Mouse (Mus musculus): ENCODE results near the gene Lsm4. TPM values are rescaled to one million over a fixed set of nuclear protein-coding genes. Genes with fewer than 3 reads are reported as not detected.
A peak's percentile ranks its signal among the peaks of the same experiment; 100 is the strongest.

Lsm4 gene
- total RNA-seq, 1 experiment from 2014 or later = 129 TPM

DNA sequence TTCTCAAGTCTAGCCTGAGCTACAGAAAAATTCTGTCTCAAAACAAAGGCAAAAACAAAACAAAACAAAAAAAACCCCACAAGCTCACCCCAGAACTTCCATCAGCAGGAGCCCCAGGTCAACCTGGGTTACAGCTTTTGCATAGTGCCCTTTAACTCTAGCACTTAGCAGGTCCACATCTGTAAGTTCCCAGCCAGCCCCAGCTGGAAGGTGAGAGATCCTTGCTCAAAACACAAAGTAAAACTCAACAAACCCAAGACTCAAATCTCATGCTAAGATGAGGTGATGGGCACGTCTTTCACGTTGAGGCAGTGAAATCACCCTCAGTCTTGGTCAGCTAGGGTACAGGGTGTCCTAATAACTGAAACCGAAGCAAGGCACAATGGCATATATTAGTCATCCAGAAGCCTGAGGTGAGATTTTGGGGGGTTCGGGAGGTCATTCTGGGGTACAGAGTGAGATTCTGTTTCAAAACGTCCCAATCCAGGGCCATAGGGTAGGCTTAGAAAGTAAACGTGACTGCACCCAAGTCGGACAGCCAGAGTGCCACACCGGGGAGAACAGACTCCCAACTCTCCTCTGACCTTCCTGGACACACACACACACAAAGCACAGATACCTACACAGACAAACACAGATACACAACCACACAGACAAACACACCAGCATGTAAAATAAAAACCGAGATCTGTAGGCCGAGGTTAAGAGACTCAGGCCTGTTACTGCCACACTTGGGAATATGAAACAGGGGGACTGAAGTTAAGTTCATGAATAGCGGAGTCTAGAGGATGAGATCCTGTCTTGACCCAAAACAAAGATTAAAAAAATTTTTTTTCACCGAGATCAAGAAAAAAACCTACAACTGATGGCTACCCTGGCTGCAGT, 24.6 kb downstream of the Lsm4 start:
- ATAC-seq (replicated peaks; ENCODE audit: low read depth, poor library complexity, severe bottlenecking) = no peak

DNA sequence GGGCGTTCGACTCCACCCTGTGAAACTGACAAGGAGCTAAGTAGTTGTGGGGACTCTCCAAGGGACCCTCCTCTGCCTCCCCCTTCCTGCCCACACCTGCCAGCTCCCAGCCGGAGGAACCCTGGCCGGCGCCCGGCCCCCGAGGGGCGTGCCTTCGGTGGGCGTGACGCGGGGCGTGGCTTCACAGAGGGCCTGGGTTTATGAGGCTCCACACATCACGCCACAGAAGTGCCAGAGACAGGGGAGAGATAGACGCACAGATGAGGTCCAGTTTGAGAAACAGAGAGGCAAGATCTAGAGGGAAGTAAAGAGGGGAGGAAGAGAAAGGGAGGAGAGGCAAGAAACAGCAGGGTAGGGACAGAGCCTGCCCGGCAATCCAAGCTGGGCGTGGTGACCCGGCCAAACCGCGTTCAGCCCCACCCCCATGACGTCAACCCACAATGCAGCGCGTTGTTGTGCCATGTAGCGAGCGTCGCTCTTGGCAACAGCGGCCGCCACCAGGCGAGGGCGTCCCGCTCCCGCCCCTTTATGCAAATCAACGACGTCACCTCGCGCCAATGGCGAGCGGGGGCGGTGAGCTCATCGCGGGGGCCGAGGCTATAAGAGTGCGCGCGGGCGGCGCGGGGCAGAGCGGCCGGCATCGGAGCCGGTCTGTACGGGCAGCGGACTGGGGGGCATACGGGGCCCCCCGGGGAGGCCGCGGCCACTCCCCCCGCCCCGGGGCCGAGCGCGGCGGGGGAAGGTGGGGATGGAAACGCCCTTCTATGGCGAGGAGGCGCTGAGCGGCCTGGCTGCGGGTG, 25.5 kb downstream of the Lsm4 start, which contains the start of gene Jund:
Gene Jund (plus strand): TSS at position 640 of the 800 bp plus-strand sequence.
- ATAC-seq (replicated peaks; ENCODE audit: low read depth, poor library complexity, severe bottlenecking) = peak; percentile 45

DNA sequence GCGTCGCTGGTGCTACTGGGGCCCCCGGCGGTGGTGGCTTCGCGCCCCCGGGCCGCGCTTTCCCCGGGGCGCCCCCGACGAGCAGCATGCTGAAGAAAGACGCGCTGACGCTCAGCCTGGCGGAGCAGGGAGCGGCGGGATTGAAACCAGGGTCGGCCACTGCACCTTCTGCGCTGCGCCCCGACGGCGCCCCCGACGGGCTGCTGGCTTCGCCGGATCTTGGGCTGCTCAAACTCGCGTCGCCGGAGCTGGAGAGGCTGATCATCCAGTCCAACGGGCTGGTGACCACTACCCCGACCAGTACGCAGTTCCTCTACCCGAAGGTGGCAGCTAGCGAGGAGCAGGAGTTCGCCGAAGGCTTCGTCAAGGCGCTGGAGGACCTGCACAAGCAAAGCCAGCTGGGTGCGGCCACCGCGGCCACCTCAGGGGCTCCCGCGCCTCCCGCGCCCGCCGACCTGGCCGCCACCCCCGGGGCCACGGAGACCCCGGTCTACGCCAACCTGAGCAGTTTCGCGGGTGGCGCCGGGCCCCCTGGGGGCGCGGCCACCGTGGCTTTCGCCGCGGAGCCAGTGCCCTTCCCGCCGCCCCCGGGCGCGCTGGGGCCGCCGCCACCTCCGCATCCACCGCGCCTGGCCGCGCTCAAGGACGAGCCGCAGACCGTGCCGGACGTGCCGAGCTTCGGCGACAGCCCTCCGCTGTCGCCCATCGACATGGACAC, 26.2 kb downstream of the Lsm4 start:
- peak; percentile 2 for ATAC-seq (replicated peaks; ENCODE audit: low read depth, poor library complexity, severe bottlenecking)

- ATAC-seq (replicated peaks; ENCODE audit: low read depth, poor library complexity, severe bottlenecking) = no peak
Measured at GRCm38 (mm10) chr8:70699834-70700554, 26.9 kb downstream of the Lsm4 start.

GRCm38 (mm10) chr8:70700555-70700922, 27.5 kb downstream of the Lsm4 start:
- peak; percentile 10 for ATAC-seq (replicated peaks; ENCODE audit: low read depth, poor library complexity, severe bottlenecking)

DNA sequence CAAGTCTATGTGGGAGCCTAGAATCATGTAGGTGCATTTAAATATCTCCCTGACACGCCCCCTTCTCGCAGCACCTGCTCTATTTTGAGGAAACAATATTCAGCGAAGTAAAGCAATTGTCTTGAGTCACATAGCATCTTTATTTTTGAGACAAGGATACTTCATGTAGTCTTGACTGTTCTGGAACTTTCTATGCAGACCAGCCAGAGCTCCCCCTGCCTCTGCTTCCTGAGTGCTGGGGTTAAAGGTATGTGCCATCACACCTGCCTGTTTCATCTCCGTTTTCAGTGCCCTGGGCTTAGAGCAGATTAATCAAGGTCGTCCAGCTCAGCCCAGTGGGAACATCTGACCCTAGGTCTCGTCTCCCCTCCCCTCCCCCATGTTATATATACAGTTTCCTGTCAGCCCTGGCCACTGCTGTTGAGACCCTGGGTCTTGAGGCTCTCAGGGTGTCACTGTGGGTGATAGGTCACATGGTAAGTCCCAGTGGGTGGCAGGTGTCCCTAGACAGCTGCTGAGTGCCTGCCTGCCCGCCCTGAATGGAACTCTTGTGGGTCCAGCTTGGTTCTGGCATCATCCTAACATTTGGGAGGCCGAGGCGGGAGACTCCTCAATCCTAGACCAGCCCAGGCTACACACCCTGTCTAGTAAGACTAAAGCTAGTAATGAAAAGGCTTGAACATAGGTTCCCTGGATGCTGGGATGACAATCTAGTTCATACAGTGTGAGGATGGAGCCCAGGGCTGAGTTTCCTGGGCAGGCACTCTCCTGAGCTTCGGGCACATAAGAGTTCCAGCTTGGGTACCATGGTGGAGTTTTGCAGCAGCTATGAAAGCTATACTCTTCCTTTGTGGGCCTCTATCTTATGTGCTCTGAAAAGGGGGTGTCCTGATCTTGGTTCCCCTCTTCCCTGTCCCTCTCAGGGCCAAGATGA, 28.3 kb downstream of the Lsm4 start:
- ATAC-seq (replicated peaks; ENCODE audit: low read depth, poor library complexity, severe bottlenecking) = no peak

DNA sequence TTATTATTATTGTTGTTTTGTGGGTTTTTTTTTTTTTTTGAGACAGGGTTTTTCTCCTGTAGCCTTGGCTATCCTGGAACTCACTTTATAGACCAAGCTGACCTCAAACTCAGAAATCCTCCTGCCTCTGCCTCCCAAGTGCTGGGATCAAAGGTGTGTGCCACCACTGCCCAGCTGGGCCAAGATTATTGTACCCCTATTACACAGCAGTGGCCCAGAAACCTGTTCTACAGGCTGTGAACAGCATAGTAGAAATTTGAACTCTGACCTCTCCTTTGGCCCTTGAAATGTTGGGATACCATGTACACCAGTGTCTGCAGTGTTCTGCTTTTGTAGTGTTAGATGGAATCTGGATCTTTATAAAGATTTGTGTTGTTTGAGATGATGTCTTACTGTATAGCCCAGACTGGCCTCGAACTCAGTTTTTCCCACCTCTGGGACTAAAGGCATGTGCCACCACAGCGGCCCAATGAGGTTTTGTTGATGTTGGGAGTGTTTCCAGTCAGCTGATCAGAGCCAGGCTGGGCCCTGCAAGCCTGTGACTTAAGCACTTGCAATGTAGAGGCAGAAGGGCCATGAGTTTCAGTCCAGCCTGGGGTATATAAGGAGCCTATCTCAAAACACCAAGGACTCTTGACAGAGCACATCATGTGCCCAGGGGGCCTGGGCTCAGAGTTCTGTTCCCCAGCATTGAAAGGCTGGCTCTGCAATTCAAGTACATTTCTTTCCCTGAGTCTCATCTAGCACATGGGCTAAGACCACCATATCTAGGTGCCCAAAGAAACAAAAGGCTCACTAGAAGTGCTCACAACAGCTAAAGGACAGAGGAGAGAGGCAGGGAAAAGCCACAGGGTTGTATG, 29.2 kb downstream of the Lsm4 start:
- no peak for ATAC-seq (replicated peaks; ENCODE audit: low read depth, poor library complexity, severe bottlenecking)

DNA sequence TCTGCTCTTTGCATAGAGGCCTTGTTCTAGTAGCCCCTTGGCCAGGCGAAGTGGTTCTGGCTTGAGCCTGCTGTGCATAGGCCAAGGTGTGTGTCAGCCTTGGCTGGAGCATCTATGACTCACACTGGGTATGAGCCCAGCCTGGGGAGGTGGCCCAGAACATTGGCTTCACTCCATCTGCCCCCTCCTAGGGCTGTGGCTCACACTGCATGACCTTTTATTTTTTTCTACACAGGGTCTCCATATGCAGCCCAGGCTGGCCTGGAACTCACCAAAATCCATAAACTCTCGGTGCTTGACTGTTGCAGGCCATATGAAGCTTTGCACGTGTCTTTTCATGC, 29.8 kb downstream of the Lsm4 start:
- ATAC-seq (replicated peaks; ENCODE audit: low read depth, poor library complexity, severe bottlenecking) = no peak

DNA sequence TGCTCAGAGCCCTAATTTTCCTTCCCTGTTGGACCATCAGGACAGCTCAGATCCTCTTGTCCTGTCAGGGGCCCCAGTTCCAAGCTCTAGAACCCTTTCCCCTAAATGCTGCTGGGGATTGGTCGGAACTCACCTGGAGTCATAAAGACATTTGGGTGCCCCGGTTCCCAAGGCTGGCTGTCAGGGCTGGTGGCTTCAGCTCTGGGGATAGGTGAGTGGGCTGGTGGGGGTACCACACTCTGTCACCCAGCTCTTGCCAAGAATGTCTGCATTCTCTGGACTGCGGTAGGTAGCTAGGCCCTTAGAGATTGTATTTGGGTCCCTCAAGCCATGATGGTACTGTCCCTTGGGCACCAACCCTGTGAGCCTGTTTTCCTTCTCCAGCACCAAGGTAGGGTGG, 30.2 kb downstream of the Lsm4 start, which contains the start of gene Iqcn:
Gene Iqcn (plus strand): TSS at position 171 of the 400 bp plus-strand sequence.
- no peak for ATAC-seq (replicated peaks; ENCODE audit: low read depth, poor library complexity, severe bottlenecking)

DNA sequence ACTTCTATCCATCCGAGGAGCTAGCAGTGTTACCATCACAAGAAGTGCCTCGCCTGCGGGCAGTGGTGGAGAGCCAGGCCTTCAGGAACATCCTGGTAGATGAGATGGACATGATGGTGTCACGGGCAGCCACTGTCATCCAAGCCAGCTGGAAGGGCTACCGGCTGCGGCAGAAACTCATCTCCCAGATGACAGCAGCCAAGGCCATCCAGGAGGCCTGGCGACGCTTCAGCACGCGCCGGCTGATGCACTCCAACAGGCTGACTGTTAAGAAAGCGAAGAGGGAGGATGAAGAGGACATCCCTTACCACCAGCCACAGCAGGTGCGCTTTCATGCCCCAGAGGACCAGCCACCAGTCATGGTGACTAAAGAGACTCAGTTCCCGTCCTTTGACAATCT, 35.2 kb downstream of the Lsm4 start:
- no peak for ATAC-seq (replicated peaks; ENCODE audit: low read depth, poor library complexity, severe bottlenecking)

- ATAC-seq (replicated peaks; ENCODE audit: low read depth, poor library complexity, severe bottlenecking) = no peak
Measured at GRCm38 (mm10) chr8:70709794-70710193, 36.7 kb downstream of the Lsm4 start.

DNA sequence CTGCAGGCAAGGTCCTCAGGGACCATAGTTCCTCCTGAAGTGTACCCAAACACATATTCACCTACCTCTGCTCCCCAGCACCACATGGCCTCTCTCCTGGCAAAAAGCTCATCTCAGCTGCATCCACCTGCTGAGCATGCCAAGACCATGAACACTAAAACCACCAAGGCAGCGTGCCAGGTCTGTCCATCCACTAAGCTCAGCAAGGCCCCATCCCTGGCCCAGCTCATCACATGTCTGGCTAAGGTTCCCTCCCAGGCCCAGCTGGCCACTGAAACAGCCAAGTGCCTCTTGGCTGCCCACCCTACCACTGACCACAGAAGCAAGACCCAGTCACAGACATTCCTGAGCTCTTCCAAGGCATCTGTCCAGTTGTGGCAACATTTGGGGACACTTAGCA, 37.2 kb downstream of the Lsm4 start:
- no peak for ATAC-seq (replicated peaks; ENCODE audit: low read depth, poor library complexity, severe bottlenecking)

DNA sequence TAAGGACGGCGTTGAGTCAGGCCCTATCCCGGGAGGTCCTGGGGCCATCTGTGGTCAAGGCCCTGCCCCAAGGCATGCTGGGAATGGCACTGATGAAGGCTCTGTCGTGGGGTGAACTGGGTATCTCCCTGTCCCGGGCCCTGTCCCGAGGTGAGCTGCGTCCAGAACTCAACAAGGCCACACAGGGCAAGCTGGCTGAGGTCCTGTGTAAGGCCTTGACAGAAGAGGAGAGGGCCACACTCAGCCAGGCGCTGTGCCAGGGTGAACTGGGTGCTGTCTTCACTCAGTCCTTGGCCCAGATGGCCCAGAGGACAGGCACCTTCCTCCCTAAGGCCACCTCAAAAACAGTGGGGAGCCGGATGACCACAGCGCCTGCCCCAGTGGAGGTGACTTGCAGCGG, 38.0 kb downstream of the Lsm4 start:
- no peak for ATAC-seq (replicated peaks; ENCODE audit: low read depth, poor library complexity, severe bottlenecking)

DNA sequence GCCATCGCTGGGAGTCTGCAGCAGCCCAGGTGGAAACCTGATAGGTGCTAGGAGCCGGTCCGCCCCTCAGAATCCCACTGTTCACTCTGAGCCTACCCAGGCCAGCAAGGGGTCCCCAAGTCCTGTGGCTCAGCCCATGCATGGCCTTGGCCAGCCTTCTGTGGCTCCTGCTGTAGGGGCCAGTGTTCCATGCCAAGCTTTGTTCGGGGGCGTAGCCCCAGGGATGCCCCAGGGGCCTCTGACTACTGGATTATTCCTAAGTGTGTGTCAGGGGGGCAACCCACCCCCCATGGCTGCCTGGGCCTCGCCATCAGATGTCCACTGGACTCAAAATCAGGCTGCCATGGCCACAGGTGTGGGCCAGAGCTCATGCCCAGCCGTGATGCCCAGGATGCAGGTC, 40.9 kb downstream of the Lsm4 start:
- ATAC-seq (replicated peaks; ENCODE audit: low read depth, poor library complexity, severe bottlenecking) = no peak

DNA sequence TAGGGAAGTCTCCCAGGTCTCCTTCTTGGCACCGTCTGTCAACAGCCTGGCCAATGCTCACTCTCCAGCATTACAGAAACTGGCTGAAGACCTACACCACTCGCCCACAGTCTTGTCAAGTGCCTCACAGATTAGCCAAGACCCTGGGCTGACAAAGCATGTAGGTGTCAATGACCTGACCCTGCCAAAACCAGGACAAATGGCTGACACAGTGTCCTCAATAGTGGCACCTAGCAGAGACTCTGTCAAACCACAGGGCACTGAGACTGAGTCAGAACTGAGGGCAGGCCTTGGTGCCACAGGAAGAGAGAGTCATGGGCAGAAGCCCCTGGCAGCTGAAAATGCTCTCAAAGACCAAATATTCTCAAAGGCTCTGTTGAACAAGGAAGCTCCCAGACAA, 42.0 kb downstream of the Lsm4 start:
- ATAC-seq (replicated peaks; ENCODE audit: low read depth, poor library complexity, severe bottlenecking) = no peak

DNA sequence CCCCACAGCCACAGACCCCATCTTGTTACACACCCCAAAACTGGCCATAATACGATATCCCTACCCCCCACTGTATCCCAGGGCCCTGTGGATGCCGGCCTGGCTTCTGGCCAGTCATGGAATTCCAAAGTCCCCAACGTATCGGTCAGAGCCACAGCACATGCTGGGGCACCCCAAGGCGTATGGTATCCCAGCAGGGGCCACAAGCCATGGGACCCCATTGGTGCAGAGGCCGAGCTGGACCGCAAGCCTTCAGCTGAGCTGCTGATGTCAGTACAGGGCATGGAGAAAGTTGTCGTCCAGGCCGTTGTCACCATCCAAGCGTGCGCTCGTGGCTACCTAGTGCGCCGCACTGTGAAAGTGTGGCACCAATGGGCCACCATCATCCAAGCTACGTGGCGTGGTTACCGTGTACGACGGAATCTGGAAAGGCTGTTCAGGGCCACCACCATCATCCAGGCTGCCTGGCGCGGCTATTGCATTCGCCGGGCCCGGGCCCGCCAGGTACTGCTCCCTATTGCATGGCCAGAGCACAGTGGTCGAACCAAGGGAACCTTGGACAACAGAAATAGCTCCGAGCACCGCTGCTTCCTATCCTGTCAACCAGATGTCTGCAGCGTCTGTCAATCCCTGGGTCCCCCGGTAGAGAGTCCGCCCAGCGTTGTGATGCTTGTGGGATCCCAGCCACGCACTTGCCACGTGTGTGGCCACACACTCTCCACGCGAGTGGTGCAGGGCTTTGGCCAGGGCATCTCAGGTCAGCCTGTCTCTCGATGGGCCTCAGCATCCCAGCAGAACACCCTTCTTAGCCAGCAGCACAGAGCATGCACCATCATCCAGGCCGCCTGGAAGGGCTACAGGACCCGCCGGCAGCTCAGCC, 43.7 kb downstream of the Lsm4 start:
- ATAC-seq (replicated peaks; ENCODE audit: low read depth, poor library complexity, severe bottlenecking) = no peak

DNA sequence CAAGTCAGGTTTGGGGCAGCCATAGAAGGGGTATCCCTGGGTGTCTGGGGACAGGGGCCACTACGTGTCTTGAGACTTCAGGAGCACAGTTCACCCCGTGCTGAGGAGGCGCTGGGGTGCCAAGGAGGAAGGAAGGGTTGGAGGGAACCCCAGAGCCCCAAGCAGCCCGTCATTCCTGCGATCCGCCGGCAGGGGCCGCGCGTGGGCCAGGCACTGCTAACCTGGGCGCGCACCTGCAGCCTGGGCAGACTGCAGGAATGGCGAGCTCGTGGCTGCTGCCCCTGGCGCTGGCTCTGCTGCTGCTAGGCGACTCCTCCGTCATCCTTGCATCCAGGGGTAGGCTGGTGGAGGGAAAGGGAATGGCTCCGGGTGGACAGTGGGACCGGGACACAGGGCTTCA, 45.2 kb downstream of the Lsm4 start, which contains the start of gene Gm3336:
Gene Gm3336 (plus strand): TSS at position 247 of the 400 bp plus-strand sequence.
- ATAC-seq (replicated peaks; ENCODE audit: low read depth, poor library complexity, severe bottlenecking) = peak; percentile 77

Data from common myeloid progenitor, adult 5-6 weeks (primary cell).